Mouse (Mus musculus) neural tube, embryonic 11.5 days (tissue): Measurements from ENCODE around the gene Snx30. TPM values are rescaled to one million over a fixed set of nuclear protein-coding genes. Genes with fewer than 3 reads are reported as not detected.
A peak's percentile ranks its signal among the peaks of the same experiment; 100 is the strongest.

Source experiments
- ATAC-seq: fragments of 200-750 bp; cut with Nextera tagmentation; 2 replicates; pipeline ENCODE4 v1.8.0; 2017; ENCODE audit warnings: moderate number of reproducible peaks, mild to moderate bottlenecking, moderate TSS enrichment, moderate library complexity; ENCODE audit not compliant: insufficient read depth, low FRiP score, low TSS enrichment
- DNase-seq: peaks from one replicate; pipeline ENCODE4 v3.0.0-alpha.2; 2015; ENCODE audit warnings: low spot score
- H3K27ac ChIP-seq: fragments of 300-500 bp; sonication (generic); 2 replicates; pipeline ENCODE4 v1.5.1; 2014; ENCODE audit warnings: low read depth, mild to moderate bottlenecking, low read length
- H3K27me3 ChIP-seq: fragments of 300-500 bp; sonication (generic); 2 replicates; pipeline ENCODE4 v1.6.1; 2014; ENCODE audit warnings: mild to moderate bottlenecking, low read length, mixed read lengths; ENCODE audit not compliant: control insufficient read depth, insufficient read depth
- H3K36me3 ChIP-seq: fragments of 300-500 bp; sonication (generic); 2 replicates; pipeline ENCODE4 v1.6.1; 2014; ENCODE audit warnings: mild to moderate bottlenecking, low read length, moderate library complexity, mixed read lengths; ENCODE audit not compliant: control insufficient read depth, insufficient read depth
- H3K4me1 ChIP-seq: fragments of 300-500 bp; sonication (generic); 2 replicates; pipeline ENCODE4 v1.6.1; 2014; ENCODE audit warnings: low read length, mixed read lengths; ENCODE audit not compliant: control insufficient read depth, insufficient read depth
- H3K4me2 ChIP-seq: fragments of 300-500 bp; sonication (generic); 2 replicates; pipeline ENCODE4 v1.6.1; 2014; ENCODE audit warnings: low read depth, mild to moderate bottlenecking, moderate library complexity
- H3K4me3 ChIP-seq: fragments of 300-500 bp; sonication (generic); 2 replicates; pipeline ENCODE4 v1.5.1; 2014; ENCODE audit warnings: low read depth, low read length
- H3K9ac ChIP-seq: fragments of 300-500 bp; sonication (generic); 2 replicates; pipeline ENCODE4 v1.6.1; 2014; ENCODE audit warnings: mild to moderate bottlenecking, low read length
- H3K9me3 ChIP-seq: fragments of 300-500 bp; sonication (generic); 2 replicates; pipeline ENCODE4 v1.6.1; 2016; ENCODE audit warnings: low read length; ENCODE audit not compliant: control insufficient read depth
- WGBS: fragments of 180-500 bp; shearing (Covaris S2); extraction: QIAGEN DNeasy Blood & Tissue Kit; methylation state at CpG from one replicate; pipeline ENCODE4 v1.1.7; 2014; 5-methylcytosine and 5-hydroxymethylcytosine counted together
- polyA plus RNA-seq: library from polyadenylated mRNA; unstranded; fragments of >200 nt; fragmentation: Nextera tagmentation; extraction: Ambion mirVana; gene quantifications from 2 replicates; pipeline ENCODE4 v1.2.1, GENCODE M21; 2014

Snx30 gene
- polyA plus RNA-seq, 1 experiment from 2014 or later = 10.6 TPM

GRCm38 (mm10) chr4:59863869-59864268 lies 58.2 kb downstream of the Snx30 start:
- no peak for DNase-seq

GRCm38 (mm10) chr4:59868086-59868485 lies 62.4 kb downstream of the Snx30 start:
- 90% methylated on average over 11 of the region's 11 CpGs for WGBS
- Histone ChIP-seq H3K27ac (no peak overlapping the region), H3K4me2 (no peak overlapping the region), H3K36me3 (no peaks in the 10 kb centered on the region), H3K9me3 (no peaks in the 10 kb centered on the region), H3K4me3 (no peak overlapping the region), H3K9ac (no peak overlapping the region), H3K4me1 (no peaks in the 10 kb centered on the region), H3K27me3 (no peaks in the 10 kb centered on the region)
- no peak for DNase-seq
- no peak for ATAC-seq

More at GRCm38 (mm10) chr4:59863869-59864268, 58.2 kb downstream of the Snx30 start:
- H3K27ac ChIP-seq = no peak overlapping the region
- H3K4me1 ChIP-seq = no peaks in the 10 kb centered on the region
- H3K4me3 ChIP-seq = no peak overlapping the region
- H3K36me3 ChIP-seq = no peaks in the 10 kb centered on the region
- H3K27me3 ChIP-seq = no peaks in the 10 kb centered on the region
- WGBS = 79% methylated on average over 6 of the region's 6 CpGs
- H3K9me3 ChIP-seq = no peaks in the 10 kb centered on the region
- no peak for ATAC-seq
- no peak overlapping the region for H3K9ac ChIP-seq
- H3K4me2 ChIP-seq = no peak overlapping the region

- Histone ChIP-seq H3K4me2 (no peak overlapping the region), H3K4me3 (no peak overlapping the region), H3K27ac (no peak overlapping the region), H3K9ac (no peak overlapping the region), H3K27me3 (no peaks in the 10 kb centered on the region), H3K36me3 (no peaks in the 10 kb centered on the region), H3K4me1 (no peaks in the 10 kb centered on the region), H3K9me3 (no peaks in the 10 kb centered on the region)
- ATAC-seq = no peak
- 90% methylated on average over 6 of the region's 6 CpGs for WGBS
- no peak for DNase-seq
Observed at GRCm38 (mm10) chr4:59869488-59870057, 63.9 kb downstream of the Snx30 start.

- Histone ChIP-seq H3K9me3 (no peaks in the 10 kb centered on the region), H3K4me3 (no peak overlapping the region), H3K27me3 (no peaks in the 10 kb centered on the region), H3K36me3 (no peaks in the 10 kb centered on the region), H3K4me1 (no peaks in the 10 kb centered on the region), H3K9ac (no peak overlapping the region), H3K27ac (no peak overlapping the region), H3K4me2 (no peak overlapping the region)
- 90% methylated on average over 6 of the region's 6 CpGs for WGBS
- DNase-seq (no peak), ATAC-seq (no peak)
Observed at GRCm38 (mm10) chr4:59870433-59870832, 64.8 kb downstream of the Snx30 start.

GRCm38 (mm10) chr4:59870859-59871591 lies 65.4 kb downstream of the Snx30 start:
- Histone ChIP-seq H3K9ac (no peak overlapping the region), H3K4me1 (no peaks in the 10 kb centered on the region), H3K27me3 (no peaks in the 10 kb centered on the region), H3K9me3 (no peaks in the 10 kb centered on the region), H3K36me3 (no peaks in the 10 kb centered on the region), H3K27ac (no peak overlapping the region), H3K4me3 (no peak overlapping the region), H3K4me2 (no peak overlapping the region)
- WGBS = 62% methylated on average over 9 of the region's 9 CpGs
- DNase-seq (peak; percentile 80), ATAC-seq (peak; percentile 60)

- DNase-seq = no peak
- no peak overlapping the region for H3K9ac ChIP-seq
- H3K4me2 ChIP-seq = no peak overlapping the region
- no peaks in the 10 kb centered on the region for H3K4me1 ChIP-seq
- no peaks in the 10 kb centered on the region for H3K36me3 ChIP-seq
- no peak for ATAC-seq
- H3K27ac ChIP-seq = no peak overlapping the region
- no peaks in the 10 kb centered on the region for H3K9me3 ChIP-seq
- no peaks in the 10 kb centered on the region for H3K27me3 ChIP-seq
- H3K4me3 ChIP-seq = no peak overlapping the region
- WGBS = 52% methylated on average over 6 of the region's 6 CpGs
Observed at GRCm38 (mm10) chr4:59873240-59873639, 67.6 kb downstream of the Snx30 start.

GRCm38 (mm10) chr4:59873830-59874229 lies 68.2 kb downstream of the Snx30 start:
- 53% methylated on average over 5 of the region's 5 CpGs for WGBS
- H3K27ac ChIP-seq = no peak overlapping the region
- DNase-seq = no peak

GRCm38 (mm10) chr4:59876570-59876969 lies 70.9 kb downstream of the Snx30 start:
- ATAC-seq = no peak
- no peaks in the 10 kb centered on the region for H3K27me3 ChIP-seq

More at GRCm38 (mm10) chr4:59873830-59874229, 68.2 kb downstream of the Snx30 start:
- no peaks in the 10 kb centered on the region for H3K9me3 ChIP-seq
- no peak overlapping the region for H3K4me2 ChIP-seq
- ATAC-seq = peak; percentile 41; the same call in 1 of the 2 replicates
- no peaks in the 10 kb centered on the region for H3K27me3 ChIP-seq
- H3K4me3 ChIP-seq = no peak overlapping the region
- no peaks in the 10 kb centered on the region for H3K36me3 ChIP-seq
- no peak overlapping the region for H3K9ac ChIP-seq
- no peaks in the 10 kb centered on the region for H3K4me1 ChIP-seq

GRCm38 (mm10) chr4:59877025-59877424 lies 71.4 kb downstream of the Snx30 start:
- DNase-seq = no peak
- ATAC-seq = no peak
- Histone ChIP-seq H3K4me2 (no peak overlapping the region), H3K4me3 (no peak overlapping the region), H3K9me3 (no peaks in the 10 kb centered on the region), H3K4me1 (no peaks in the 10 kb centered on the region), H3K9ac (no peak overlapping the region), H3K27ac (no peak overlapping the region), H3K27me3 (no peaks in the 10 kb centered on the region), H3K36me3 (no peaks in the 10 kb centered on the region)
- 72% methylated on average over 2 of the region's 2 CpGs for WGBS

More at GRCm38 (mm10) chr4:59876570-59876969, 70.9 kb downstream of the Snx30 start:
- Histone ChIP-seq H3K4me2 (no peak overlapping the region), H3K27ac (no peak overlapping the region), H3K4me1 (no peaks in the 10 kb centered on the region), H3K4me3 (no peak overlapping the region), H3K9ac (no peak overlapping the region), H3K9me3 (no peaks in the 10 kb centered on the region), H3K36me3 (no peaks in the 10 kb centered on the region)
- DNase-seq = no peak
- WGBS = 90% methylated on average over 6 of the region's 6 CpGs
